Mouse (Mus musculus) lung, embryonic 14.5 days (tissue): Measurements from ENCODE around the gene Gm44805. TPM values are rescaled to one million over a fixed set of nuclear protein-coding genes. Genes with fewer than 3 reads are reported as not detected.

Source experiments
- ATAC-seq: fragments of 200-750 bp; cut with Nextera tagmentation; 2 replicates; pipeline ENCODE4 v1.8.0; 2017; ENCODE audit warnings: mild to moderate bottlenecking, moderate TSS enrichment, moderate library complexity; ENCODE audit not compliant: insufficient read depth
- DNase-seq: peaks from one replicate; pipeline ENCODE4 v3.0.0-alpha.2; 2015
- H3K27ac ChIP-seq: fragments of 300-500 bp; sonication (generic); 2 replicates; pipeline ENCODE4 v1.5.1; 2014; ENCODE audit warnings: low read depth, mild to moderate bottlenecking, moderate library complexity
- H3K27me3 ChIP-seq: fragments of 300-500 bp; sonication (generic); 2 replicates; pipeline ENCODE4 v1.6.1; 2014; ENCODE audit warnings: low read length, control low read depth; ENCODE audit not compliant: insufficient read depth
- H3K36me3 ChIP-seq: fragments of 300-500 bp; sonication (generic); 2 replicates; pipeline ENCODE4 v1.6.1; 2014; ENCODE audit warnings: control low read depth; ENCODE audit not compliant: insufficient read depth
- H3K4me1 ChIP-seq: fragments of 300-500 bp; sonication (generic); 2 replicates; pipeline ENCODE4 v1.6.1; 2014; ENCODE audit warnings: antibody characterized with exemption, control low read depth; ENCODE audit not compliant: insufficient read depth
- H3K4me2 ChIP-seq: fragments of 300-500 bp; sonication (generic); 2 replicates; pipeline ENCODE4 v1.6.1; 2014; ENCODE audit warnings: mild to moderate bottlenecking
- H3K4me3 ChIP-seq: fragments of 300-500 bp; sonication (generic); 2 replicates; pipeline ENCODE4 v1.5.1; 2014; ENCODE audit warnings: low read depth, low read length
- H3K9ac ChIP-seq: fragments of 300-500 bp; sonication (generic); 2 replicates; pipeline ENCODE4 v1.6.1; 2014
- H3K9me3 ChIP-seq: fragments of 300-500 bp; sonication (generic); 2 replicates; pipeline ENCODE4 v1.6.1; 2016; ENCODE audit warnings: low read depth, low read length, control low read depth
- CTCF ChIP-seq: IDR thresholded peaks from 2 replicates; pipeline ENCODE4 v1.5.1; 2016; ENCODE audit warnings: antibody characterized with exemption, low read depth
- WGBS: fragments of 180-500 bp; shearing (Covaris S2); extraction: QIAGEN DNeasy Blood & Tissue Kit; methylation state at CpG from one replicate; pipeline ENCODE4 v1.1.7; 2014; 5-methylcytosine and 5-hydroxymethylcytosine counted together
- polyA plus RNA-seq: library from polyadenylated mRNA; unstranded; fragments of >200 nt; fragmentation: Nextera tagmentation; extraction: Ambion mirVana; gene quantifications from 2 replicates; pipeline ENCODE4 v1.2.1, GENCODE M21; 2014

The Gm44805 gene
- polyA plus RNA-seq, 1 experiment from 2014 or later: not detected

GRCm38 (mm10) chr7:19694336-19695212, 13.4 kb upstream of the Gm44805 start:
- H3K4me1 ChIP-seq: peaks cover 28% of the 10 kb centered on the region
- no peak overlapping the region; the same call in 1 of the 2 replicates for H3K9ac ChIP-seq
- H3K36me3 ChIP-seq: peaks cover 9% of the 10 kb centered on the region; the same call in 1 of the 2 replicates
- ATAC-seq (no peak), DNase-seq (no peak)
- WGBS: 72% methylated on average over 10 of the region's 10 CpGs
- H3K4me3 ChIP-seq: no peak overlapping the region
- H3K27ac ChIP-seq: peak overlapping the region; percentile 76
- no peaks in the 10 kb centered on the region; the same call in 1 of the 2 replicates for H3K9me3 ChIP-seq
- H3K27me3 ChIP-seq: no peaks in the 10 kb centered on the region
- TF ChIP-seq CTCF: no peak
- no peak overlapping the region for H3K4me2 ChIP-seq

GRCm38 (mm10) chr7:19693421-19693820, 12.2 kb upstream of the Gm44805 start:
- no peak for TF ChIP-seq CTCF
- peaks cover 9% of the 10 kb centered on the region; the same call in 1 of the 2 replicates for H3K36me3 ChIP-seq
- no peak overlapping the region; the same call in 1 of the 2 replicates for H3K9ac ChIP-seq
- DNase-seq (peak; percentile 76), ATAC-seq (peak; percentile 53)
- no peaks in the 10 kb centered on the region for H3K27me3 ChIP-seq
- peaks cover 21% of the 10 kb centered on the region for H3K4me1 ChIP-seq
- 17% methylated on average over 10 of the region's 10 CpGs for WGBS
- H3K9me3 ChIP-seq: no peaks in the 10 kb centered on the region; the same call in 1 of the 2 replicates
- H3K27ac ChIP-seq: peak overlapping the region; percentile 79
- no peak overlapping the region; the same call in 1 of the 2 replicates for H3K4me2 ChIP-seq
- no peak overlapping the region for H3K4me3 ChIP-seq

GRCm38 (mm10) chr7:19691873-19692865, 10.9 kb upstream of the Gm44805 start, which contains the start of gene Apoc1:
TSS of gene Apoc1 (minus strand) at chr7:19692660.
- Histone ChIP-seq H3K9me3 (no peaks in the 10 kb centered on the region; the same call in 1 of the 2 replicates), H3K27ac (peak within 1 kb of the TSS; percentile 79), H3K4me1 (peaks cover 21% of the 10 kb centered on the region), H3K4me2 (peak within 1 kb of the TSS; percentile 12; the same call in 1 of the 2 replicates), H3K4me3 (no peak within 1 kb of the TSS), H3K27me3 (no peaks in the 10 kb centered on the region), H3K36me3 (peaks cover 6% of the 10 kb centered on the region; the same call in 1 of the 2 replicates), H3K9ac (no peak within 1 kb of the TSS; the same call in 1 of the 2 replicates)
- no peak for TF ChIP-seq CTCF
- DNase-seq (peak; percentile 32), ATAC-seq (no peak)
- whole genome bisulfite sequencing: 50% methylated on average over 28 of the region's 28 CpGs

- ATAC-seq: no peak
- H3K9me3 ChIP-seq: no peaks in the 10 kb centered on the region; the same call in 1 of the 2 replicates
- peak overlapping the region; percentile 18; the same call in 1 of the 2 replicates for H3K27ac ChIP-seq
- H3K4me3 ChIP-seq: no peak overlapping the region
- H3K4me1 ChIP-seq: peaks cover 21% of the 10 kb centered on the region
- H3K4me2 ChIP-seq: 0 out of 2 replicates have a peak overlapping the region, but pooled peaks have one; percentile 12
- WGBS: 62% methylated on average over 6 of the region's 6 CpGs
- no peak for DNase-seq
- peaks cover 1% of the 10 kb centered on the region; the same call in 1 of the 2 replicates for H3K36me3 ChIP-seq
- TF ChIP-seq CTCF: no peak
- H3K27me3 ChIP-seq: no peaks in the 10 kb centered on the region
- H3K9ac ChIP-seq: no peak overlapping the region
Measured at GRCm38 (mm10) chr7:19691434-19691833, 10.2 kb upstream of the Gm44805 start.

- H3K9me3 ChIP-seq: no peaks in the 10 kb centered on the region
- H3K9ac ChIP-seq: no peak overlapping the region
- no peak for ATAC-seq
- TF ChIP-seq CTCF: no peak
- 83% methylated on average over 4 of the region's 4 CpGs for WGBS
- H3K4me3 ChIP-seq: no peak overlapping the region
- no peaks in the 10 kb centered on the region for H3K27me3 ChIP-seq
- no peak for DNase-seq
- no peak overlapping the region for H3K4me2 ChIP-seq
- peaks cover 21% of the 10 kb centered on the region for H3K4me1 ChIP-seq
- H3K27ac ChIP-seq: no peak overlapping the region
- H3K36me3 ChIP-seq: no peaks in the 10 kb centered on the region
Measured at GRCm38 (mm10) chr7:19690845-19691244, 9.6 kb upstream of the Gm44805 start.

- Histone ChIP-seq H3K9me3 (no peaks in the 10 kb centered on the region), H3K27ac (no peak overlapping the region), H3K4me1 (peaks cover 11% of the 10 kb centered on the region), H3K36me3 (no peaks in the 10 kb centered on the region), H3K9ac (no peak overlapping the region), H3K4me3 (no peak overlapping the region), H3K27me3 (no peaks in the 10 kb centered on the region), H3K4me2 (no peak overlapping the region)
- no peak for DNase-seq
- no peak for TF ChIP-seq CTCF
- no peak for ATAC-seq
- WGBS: 96% methylated on average over 2 of the region's 2 CpGs
Measured at GRCm38 (mm10) chr7:19688611-19689010, 7.4 kb upstream of the Gm44805 start.
